Mouse (Mus musculus) testis, postnatal 14 days (tissue): Measurements from ENCODE around the gene Slc2a13.
A peak's percentile ranks its signal among the peaks of the same experiment; 100 is the strongest.

ENCODE experiments used
- DNase-seq: peaks from one replicate; pipeline ENCODE4 v3.0.0; 2021; ENCODE audit warnings: low spot score

The Slc2a13 gene

DNA sequence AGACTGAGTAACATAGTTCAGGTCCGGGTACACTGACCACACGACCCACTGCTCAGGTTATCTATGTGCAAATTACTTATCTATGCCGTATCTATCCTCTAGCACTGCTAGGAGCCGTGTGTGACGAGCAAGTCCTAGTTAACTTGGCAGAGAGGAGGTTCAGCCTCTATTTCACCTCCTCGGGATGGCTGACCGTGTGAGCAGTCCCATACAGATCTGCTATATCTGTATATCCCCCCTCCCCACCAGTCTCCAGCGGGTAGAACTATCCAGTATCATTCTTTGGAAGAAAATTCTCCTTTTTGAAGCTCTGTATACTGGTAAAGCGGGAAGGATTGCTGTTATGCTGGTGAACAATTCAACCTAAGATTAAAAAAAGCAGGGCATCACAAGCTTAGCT lies 70.8 kb downstream of the Slc2a13 start:
- DNase-seq, result no peak

DNA sequence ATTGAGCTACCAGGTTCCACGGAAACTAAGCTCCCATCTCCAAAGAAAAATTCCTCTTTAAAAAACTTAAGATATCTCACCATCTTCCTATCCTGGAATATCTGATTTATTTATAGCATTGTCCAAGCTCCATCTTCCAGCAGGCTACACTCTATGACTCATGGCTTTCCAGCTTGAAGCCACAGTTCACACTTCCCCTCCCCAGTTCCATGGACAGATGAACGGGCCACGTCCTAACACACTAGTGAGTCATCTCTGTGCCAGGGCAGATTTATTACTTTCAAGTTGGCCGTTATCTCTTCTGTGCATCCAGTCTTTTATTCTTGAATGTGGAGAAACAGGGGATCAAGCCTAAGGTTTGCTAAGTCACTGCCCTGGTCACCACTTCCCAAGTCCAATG lies 78.0 kb downstream of the Slc2a13 start:
- DNase-seq, result no peak

DNA sequence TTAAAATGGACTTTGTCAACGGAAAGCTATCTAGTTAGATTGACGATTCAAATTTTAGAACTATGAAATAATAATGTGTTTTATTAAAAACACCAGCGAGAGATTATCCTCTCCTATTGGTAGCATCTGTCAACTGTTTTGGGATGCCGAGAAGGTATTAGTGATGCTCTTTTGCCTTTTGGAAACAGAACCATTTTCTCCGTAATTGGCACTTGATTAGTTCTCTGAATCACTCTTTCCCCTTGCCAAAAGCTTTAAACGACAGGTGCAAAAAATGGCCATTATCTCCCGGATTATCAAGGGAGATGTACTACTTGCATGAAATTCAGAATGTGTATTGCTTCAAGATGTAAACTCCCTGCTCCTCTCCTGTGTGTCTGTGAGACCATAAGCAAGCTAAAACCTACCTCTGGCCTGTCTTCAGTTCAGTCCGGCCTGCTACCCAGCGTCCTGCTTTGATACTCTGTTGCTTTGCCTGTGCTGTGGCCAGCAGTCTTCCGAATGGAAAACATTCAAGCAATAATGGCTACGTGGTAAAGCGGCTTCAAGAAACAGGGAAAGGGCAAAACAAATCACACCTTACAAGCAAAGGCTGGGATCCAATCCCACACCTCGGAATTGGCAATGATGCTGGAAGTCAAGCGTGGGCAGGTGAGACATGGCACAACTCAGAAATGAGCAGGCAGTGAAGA lies 93.0 kb downstream of the Slc2a13 start:
- peak; percentile 9 for DNase-seq

DNA sequence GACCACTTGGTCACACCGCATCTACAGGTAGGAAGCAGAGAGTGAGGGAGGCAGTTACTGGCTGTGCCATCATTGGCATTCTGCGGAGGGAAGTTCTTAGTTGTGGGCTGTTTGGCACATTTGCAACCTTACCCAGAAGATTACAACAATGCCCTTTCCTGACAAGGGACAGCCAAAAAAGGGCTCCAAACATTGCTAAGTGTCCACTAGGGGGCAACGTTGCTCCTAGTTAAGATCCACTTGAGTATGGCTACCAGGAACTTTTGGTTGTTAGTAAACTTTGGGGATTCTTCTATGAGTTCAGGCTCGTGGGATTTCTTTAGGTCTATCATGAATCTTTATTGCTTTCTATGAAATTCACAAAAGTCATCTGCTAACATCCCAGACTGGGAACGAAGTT lies 95.3 kb downstream of the Slc2a13 start:
- DNase-seq, result peak; percentile 15

DNA sequence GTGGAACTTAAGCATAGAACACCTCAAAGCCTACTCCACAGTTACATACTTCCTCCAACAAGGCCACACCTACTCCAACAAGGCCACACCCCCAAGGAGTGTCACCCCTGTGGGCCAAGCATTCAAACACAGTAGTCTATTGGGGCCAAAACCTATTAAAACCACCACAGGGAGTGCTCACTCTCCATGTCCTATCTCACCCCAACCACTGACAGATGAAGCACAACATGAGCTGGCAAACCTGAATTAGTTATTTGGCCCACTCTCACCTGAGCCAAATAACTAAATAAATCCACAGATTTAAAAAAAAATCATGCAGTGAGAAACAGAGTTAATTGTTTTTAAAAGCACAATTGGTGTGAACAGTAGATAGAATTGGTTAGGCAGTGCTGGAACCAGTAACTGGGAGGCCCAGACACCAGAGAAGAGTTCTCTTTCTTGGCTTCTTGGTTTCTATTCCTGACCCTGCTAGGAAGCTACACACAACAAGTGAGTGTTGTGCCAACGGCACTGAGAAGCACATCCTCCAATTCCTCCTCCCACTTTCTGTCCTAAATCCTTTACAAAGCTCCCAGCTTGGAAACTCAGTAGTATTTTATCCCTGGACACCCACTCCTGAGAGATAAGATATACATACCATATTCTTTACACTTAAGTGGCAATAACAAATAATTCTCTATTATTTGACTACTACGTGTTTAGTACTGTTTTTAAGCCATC lies 99.2 kb downstream of the Slc2a13 start:
- no peak for DNase-seq

DNA sequence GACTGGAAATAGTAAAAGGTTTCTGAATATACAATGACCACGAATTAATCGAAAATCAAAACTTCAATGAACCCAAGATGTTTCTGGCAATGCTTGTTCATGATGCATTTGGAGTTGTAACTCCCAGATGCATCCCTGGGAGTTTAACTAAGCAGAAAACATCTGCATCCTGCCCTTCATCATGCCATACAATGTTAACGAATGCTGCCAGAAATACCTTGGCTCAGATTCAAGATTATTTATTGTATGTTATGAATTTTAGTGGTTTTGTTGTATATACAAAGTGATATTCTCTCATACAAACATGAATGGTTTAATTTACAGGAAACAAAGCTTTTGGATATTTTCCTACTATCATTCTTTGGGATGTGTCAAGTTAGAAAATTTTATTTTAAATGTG lies 107.7 kb downstream of the Slc2a13 start:
- no peak for DNase-seq

DNA sequence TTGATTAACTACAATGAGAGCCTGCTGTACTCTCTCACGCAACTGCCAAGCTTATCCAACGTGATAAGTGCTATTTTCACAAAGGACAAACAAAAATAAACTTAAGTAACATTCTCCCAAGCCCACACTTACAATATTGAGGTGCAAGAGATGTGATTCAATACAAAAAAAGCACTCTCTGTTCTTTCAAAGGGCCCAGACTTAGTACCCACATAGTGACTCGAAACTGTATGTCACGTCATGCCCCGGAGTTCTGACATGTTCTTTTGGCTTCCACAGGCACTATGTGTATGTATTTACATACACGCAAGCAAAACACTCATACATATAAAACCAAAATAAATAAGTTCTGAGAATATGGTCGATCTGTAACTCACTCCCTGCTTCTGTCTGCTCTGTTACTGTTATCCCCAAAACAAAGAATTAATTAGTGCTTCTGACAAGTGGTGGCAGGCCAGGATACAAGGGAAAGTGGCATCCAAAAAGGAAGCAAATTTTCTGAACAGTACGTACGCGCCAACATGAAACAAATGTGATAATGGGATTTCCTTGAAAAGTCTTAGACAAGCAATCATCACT lies 109.1 kb downstream of the Slc2a13 start:
- no peak for DNase-seq

DNA sequence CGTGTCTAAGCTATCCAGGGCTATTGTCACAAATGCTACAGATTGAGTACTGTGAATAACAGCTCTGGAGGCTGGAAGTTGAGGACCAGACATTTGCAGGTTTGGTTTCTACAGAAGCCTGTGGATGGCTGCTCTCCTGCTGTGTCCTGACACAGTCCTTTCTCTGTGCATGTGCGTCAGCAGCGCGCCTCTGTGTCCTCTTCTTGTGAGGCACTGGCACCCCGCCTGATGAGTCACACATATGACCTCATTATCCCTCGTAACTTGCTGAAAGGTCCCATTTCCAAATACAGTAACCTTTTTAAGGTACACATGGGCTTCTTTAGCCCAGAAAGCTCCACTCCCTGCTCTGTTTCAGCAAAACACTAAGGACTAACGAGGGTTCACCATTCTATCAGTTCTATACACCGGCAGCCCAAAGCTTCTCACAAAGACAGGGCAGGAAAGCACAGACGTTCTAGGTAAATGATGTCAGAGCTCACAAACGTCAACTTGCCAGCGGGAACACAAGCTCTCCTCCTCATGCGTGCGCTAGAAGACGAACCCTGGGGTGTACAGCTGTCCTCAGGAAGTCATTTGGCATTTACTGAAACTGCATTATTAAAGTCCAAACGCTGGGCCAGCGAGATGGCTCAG lies 109.9 kb downstream of the Slc2a13 start:
- no peak for DNase-seq

DNA sequence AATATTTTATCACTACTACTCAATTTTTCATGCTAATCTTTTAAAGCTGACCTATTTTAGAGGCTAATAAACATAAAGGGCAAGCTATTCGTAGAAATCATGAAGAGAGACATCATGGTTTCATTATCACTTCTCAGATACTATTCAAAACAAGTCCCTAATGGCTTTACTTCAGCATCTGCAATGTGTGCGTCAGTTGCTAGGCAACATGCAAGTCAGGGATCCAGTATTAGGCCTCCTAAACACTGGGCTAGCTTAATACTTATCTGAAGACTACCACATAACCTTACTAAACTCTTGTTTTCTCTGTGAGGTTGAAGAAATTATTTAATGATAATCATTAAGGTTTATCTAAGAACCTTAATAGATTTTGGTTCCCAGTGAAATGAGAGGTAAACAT lies 111.1 kb downstream of the Slc2a13 start:
- DNase-seq, result no peak

DNA sequence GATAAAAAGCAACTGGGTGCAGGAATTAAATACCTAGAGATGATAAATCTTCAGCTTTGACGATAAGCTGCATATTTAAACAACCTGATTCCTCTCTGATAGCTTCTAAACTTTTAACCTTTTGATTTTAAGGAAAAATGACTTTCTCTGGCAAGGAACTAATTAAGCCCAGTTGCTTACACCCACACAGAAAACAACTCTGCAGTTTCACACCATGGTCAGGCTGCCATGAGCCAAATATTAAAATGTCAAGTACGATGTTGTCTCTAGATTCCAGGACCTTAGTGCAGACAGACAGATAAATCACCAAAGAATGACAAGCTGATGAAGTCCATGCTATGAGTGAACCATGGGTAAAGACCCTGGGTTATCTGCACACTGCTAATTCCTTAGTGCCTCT lies 115.9 kb downstream of the Slc2a13 start:
- no peak for DNase-seq

DNA sequence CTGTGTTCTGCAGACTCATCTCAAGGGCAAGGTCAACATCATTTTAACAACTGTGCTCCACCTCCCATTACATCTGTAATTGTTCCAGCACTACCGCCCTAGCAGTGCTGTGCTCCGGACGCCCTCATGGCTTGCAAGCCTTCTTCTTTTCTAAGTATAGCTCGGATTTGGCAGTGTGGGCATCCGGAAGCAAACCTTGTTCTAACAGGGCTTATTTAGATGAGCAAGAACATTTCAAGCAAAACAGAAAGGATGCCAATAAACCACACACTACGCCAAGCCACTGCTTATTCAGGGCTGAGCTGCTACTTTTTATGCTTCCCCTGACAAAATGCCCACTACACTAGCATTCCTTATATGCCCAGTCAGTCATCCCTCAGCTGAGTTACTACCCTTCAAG lies 127.7 kb downstream of the Slc2a13 start:
- DNase-seq, result no peak

DNA sequence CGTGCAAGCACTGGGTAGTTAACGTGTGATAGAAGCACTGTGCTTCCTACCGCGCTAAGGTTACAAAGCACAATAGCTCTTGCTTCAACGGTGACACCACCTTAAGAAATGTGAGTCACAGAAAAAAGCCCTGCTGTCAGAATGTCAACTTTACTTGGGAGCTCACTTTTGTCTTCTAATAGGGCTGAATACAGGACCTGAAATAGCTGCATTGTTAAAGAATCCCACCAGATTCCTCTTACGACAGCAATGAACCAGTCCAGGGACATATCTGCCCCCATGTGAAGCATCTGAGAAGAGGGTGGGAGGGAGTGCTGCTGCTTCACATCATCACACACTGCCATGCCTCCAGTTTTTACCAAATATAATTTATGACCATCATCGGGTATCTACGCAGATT lies 129.6 kb downstream of the Slc2a13 start:
- DNase-seq, result no peak

DNA sequence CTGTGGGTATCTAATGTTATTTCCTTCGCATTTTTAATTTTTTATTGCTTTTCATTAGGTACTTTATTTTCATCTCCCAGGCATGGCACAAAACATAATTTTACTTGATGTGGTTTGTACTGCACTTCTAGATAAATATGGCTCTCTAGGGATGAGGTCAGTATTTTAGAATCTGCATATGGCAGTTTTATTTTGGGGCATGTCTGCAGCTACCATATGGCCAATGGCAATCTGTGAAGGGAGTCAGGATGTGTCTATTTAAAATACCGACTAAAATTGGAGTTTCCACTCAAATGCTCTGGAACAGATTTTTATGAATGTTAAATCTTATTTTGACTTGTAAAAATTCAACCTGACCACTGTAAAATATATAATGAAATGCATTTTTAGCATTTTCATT lies 133.2 kb downstream of the Slc2a13 start:
- DNase-seq, result no peak

DNA sequence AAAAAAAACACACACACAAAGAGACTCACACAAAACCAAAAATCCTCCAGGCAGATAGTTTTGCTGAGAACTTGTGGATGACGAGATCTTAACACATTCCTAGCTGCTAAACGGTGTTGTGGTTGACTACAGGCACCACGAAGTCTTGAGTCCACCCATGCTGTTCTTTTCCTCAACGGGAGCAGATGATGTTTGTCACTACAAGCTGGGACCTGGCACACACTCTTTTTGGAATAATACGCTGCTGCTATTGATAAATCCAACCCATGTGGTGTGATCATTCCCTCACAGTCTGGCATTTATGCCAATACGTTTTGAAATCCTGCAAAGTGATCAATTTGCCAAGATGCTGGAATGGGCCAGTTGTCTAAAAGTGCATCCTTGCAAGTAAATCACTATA lies 147.6 kb downstream of the Slc2a13 start:
- no peak for DNase-seq

DNA sequence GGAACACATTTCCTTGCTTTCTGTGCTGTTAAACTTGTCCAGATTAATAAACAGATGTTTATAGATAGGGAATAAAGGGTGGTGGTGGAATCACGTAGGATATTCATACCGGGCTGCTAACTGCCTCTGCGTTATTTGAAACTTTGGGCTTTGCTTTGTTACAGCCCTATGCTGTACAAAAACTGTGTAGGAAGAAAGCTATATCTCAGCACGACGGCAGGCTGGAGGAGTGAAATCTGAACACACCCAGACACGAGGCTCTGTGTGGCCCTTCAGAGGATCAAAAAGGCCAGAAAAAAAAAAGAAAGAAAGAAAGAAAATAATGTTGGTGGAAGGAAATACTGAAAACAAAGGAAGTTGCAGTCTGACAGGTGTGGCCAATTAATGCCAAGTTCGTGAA lies 166.1 kb downstream of the Slc2a13 start:
- DNase-seq, result no peak

DNA sequence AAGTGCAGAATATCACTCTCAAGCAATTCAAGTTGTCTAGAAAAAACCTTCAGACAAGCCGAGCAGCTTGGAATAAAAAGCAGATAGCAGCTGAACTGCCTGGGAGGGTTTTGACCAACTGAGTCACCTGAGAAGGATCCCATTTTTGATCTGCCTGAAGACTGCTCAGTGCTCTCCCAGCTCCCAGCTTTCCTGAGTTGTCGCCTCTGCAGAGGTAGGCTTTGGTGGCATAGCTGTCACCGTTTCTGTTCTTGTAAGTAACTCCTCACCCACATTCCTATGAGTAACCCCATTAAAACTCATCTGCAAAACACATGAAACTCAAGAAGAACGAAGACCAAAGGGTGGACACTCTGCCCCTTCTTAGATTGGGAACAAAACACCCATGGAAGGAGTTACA lies 177.9 kb downstream of the Slc2a13 start:
- DNase-seq, result no peak

DNA sequence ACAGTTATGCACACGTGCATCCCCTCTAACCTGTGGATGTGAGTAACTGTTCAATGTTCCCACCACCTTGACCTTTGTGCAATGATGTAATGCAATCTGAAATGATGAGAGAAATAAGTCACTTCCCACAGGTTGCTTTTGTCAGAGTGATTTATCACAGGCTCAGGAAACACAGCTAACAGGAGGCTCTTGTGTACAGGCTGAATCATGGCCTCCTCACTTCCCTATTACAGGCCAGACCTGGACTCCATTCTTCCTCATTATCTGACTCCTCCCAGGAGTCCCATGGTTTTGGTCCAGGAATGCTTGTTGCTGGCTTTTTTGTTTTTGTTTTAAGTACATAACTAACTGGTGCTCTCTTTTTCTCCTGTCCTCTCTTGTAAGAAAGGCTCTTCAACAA lies 189.4 kb downstream of the Slc2a13 start:
- no peak for DNase-seq

DNA sequence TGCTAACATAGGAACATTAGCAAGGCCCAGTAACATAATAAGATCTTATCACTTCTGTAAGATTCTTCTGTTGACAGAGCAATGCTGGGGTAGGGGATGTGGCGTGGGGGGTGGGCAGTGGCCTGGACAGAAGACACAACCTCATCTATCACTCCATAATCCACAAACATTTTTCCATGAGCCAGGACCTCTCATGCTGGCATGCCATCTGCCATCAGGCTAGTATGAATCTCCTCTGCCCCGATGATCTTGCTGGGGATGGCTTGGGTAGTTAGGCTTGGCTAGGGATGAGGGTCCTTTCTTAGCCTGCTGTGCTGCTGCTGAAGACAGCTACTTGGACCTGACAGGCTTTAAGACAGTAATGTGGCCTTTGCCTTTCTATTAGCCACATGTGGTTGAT lies 190.5 kb downstream of the Slc2a13 start:
- DNase-seq, result no peak

DNA sequence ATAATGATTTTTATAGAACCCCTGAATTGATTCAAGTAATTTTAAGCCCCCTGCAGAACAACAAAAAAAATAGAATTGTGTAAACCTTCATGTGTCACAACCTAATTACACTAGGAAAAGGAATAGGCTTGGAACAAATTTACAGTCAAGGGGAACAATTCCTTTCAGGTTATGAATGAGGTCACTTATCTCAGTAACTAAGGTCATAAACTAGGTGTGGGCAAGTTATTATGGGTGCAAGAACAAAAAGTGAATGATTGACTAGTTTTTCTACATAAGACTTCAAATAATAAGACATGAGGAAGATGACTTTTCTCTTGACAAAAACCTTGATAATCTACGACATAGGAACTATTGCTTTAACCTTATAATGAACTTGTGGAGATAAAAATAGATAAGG lies 191.2 kb downstream of the Slc2a13 start:
- no peak for DNase-seq

DNA sequence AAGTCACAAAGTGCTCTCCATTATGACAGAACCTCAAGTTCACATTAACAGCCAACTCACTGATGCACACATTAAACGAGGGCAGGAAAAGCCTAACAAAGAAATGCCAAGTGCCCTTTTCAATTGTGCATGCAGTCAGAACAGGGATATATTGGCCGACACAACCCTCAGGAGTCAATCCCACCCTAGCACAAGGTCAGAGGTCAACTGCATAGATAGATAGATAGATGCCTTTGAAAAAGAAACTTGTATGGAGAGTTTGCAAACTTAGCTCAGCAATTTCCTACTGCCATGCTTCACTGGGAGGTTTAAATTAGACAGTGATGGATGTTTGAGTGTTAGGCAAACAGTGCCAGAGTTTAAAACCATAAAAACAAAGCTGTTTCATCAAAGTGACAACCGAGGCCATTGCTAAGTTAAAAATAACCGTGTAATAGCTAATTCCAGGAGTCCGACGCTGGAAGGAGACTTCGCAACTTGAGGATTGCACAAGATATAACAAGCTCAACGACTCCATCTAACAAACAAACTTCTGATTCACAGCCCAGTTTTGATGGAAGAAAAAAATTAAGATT lies 194.2 kb downstream of the Slc2a13 start:
- DNase-seq, result no peak

DNA sequence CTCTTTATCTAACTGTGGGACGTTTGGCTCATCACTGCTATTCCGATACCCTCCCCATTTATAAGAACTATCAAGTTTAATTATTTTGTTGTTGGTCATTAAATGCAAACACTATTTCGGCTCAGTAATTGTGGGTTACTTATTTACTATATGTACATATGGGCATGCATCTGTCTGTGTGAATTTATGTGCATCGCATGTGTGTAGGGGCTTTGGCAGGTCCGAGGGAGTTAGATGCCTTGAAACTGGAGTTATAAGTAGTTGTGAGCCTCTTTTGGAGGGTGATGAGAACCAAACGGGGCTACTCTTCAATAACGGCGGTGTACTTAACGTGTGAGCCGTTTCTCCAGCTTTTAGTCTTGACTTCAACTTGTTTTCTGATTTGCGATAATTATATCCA lies 195.5 kb downstream of the Slc2a13 start:
- DNase-seq, result no peak

DNA sequence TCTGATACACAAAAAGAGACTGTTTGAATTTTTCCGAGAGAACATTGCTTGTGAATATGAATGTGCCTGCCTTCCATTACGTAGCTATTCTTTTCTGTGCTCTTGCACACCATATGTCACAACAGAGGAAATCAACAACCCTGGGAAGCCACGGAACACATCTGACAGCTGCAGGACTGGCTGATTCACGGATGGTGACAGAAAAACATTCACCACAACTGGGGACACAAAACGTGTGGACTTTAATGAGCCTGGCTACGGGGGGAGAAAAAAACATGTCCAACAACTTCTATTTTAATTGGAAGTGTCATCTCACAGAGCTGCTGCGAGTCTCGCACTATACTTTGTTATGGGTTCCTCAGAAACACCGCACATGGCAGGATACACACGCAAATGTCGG lies 196.0 kb downstream of the Slc2a13 start:
- DNase-seq, result no peak

DNA sequence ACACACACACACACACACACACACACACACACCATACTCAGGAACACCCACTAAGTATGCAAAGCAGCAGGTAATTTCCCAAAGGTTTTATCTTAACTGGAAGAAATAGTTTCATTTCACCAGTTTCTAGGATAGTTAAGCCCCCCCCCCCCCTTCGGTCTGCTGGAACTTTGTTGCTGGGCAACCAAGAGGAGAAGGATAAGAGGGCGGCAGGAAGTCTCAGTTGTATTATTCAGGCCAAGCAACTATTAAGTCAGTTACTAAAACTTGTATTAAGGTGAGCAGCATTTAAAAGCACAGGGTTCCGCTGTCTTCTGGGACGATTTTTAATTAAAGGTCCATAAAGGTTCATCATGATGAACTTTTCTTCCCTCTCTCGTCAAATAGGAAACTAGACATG lies 198.6 kb downstream of the Slc2a13 start:
- DNase-seq, result no peak
